Mouse (Mus musculus): ENCODE results near the gene Usp20.

DNA sequence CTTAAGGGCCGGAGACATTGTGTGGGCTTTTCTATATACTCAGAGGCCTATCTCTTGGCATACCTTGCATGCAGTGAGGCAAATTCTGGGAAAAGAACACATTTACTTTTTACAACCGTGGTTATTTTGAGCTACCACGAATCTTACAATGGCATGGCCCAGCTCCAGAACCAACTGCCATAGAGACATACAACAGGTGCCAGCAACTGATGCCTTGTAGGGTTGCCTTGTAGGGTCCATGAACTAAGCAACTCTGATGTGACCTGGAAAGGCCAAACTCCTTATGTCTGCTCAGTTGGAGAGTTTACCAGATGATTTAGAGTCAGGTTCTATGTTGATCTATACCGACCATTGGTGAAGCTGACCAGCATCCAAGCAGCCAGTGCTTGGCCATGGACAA lies 12.8 kb downstream of the Usp20 start:
- TF ChIP-seq CTCF (IDR thresholded peaks at IDR 0.05; ENCODE audit: insufficient read depth, low read length): no peak
- TF ChIP-seq POLR2A (IDR thresholded peaks at IDR 0.05; ENCODE audit: borderline replicate concordance, extremely low read depth, low read depth, low read length): no peak
